Mouse (Mus musculus) embryonic facial prominence, embryonic 13.5 days (tissue): ENCODE data around the gene Tgfbr3. TPM values are rescaled to one million over a fixed set of nuclear protein-coding genes. Genes with fewer than 3 reads are reported as not detected.

ENCODE experiments used
- ATAC-seq: fragments of 200-750 bp; cut with Nextera tagmentation; 2 replicates; pipeline ENCODE4 v1.8.0; 2017; ENCODE audit warnings: low read depth; ENCODE audit not compliant: insufficient number of reproducible peaks, insufficient read depth, low FRiP score, low TSS enrichment
- H3K27ac ChIP-seq: fragments of 300-500 bp; sonication (generic); 2 replicates; pipeline ENCODE4 v1.5.1; 2015; ENCODE audit warnings: moderate library complexity, mild to moderate bottlenecking, inconsistent platforms
- H3K27me3 ChIP-seq: fragments of 300-500 bp; sonication (generic); 2 replicates; pipeline ENCODE4 v1.6.1; 2015; ENCODE audit warnings: mild to moderate bottlenecking, inconsistent platforms
- H3K36me3 ChIP-seq: fragments of 300-500 bp; sonication (generic); 2 replicates; pipeline ENCODE4 v1.6.1; 2015; ENCODE audit warnings: mild to moderate bottlenecking, inconsistent platforms
- H3K4me1 ChIP-seq: fragments of 300-500 bp; sonication (generic); 2 replicates; pipeline ENCODE4 v1.6.1; 2015; ENCODE audit warnings: inconsistent platforms
- H3K4me2 ChIP-seq: fragments of 300-500 bp; sonication (generic); 2 replicates; pipeline ENCODE4 v1.6.1; 2015; ENCODE audit warnings: moderate library complexity, mild to moderate bottlenecking, inconsistent platforms
- H3K4me3 ChIP-seq: fragments of 300-500 bp; sonication (generic); 2 replicates; pipeline ENCODE4 v1.5.1; 2015; ENCODE audit warnings: mild to moderate bottlenecking, inconsistent platforms
- H3K9ac ChIP-seq: fragments of 300-500 bp; sonication (generic); 2 replicates; pipeline ENCODE4 v1.6.1; 2015; ENCODE audit warnings: mild to moderate bottlenecking, inconsistent platforms
- H3K9me3 ChIP-seq: fragments of 300-500 bp; sonication (generic); 2 replicates; pipeline ENCODE4 v1.6.1; 2016; ENCODE audit warnings: inconsistent platforms
- WGBS: fragments of 180-500 bp; shearing (Covaris S2); methylation state at CpG from one replicate; pipeline ENCODE4 v1.1.7; 2015; ENCODE audit warnings: mixed read lengths; 5-methylcytosine and 5-hydroxymethylcytosine counted together
- polyA plus RNA-seq: library from polyadenylated mRNA; unstranded; fragments of >200 nt; fragmentation: Nextera tagmentation; extraction: Ambion mirVana; gene quantifications from 2 replicates; pipeline ENCODE4 v1.2.1, GENCODE M21; 2015

Gene Tgfbr3
- polyA plus RNA-seq, 1 experiment from 2014 or later = 35.9 TPM

DNA sequence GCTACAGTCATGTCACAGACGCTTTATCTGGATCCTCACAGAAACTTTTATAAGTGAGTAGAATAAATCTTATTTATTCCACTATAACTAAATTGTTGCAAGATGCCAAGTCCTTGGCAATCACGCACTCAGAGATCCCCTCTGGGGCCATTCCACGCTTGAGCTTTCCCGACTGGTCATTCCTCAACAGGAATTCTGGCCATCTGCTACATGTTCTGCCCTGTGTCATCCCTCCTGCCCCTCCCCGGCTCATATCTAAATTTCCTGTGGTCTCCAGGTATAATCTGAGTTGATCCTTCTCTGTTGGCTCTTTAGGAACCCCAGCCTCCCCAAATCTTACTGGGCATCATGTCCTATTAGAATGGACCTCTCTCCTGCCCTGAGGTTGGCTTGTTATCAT lies 68.5 kb downstream of the Tgfbr3 start:
- 52% methylated on average over 5 of the region's 5 CpGs for WGBS
- Histone ChIP-seq H3K4me3 (no peak overlapping the region), H3K9me3 (no peaks in the 10 kb centered on the region), H3K27ac (peak overlapping the region; percentile 14; the same call in 1 of the 2 replicates), H3K27me3 (no peaks in the 10 kb centered on the region), H3K4me2 (no peak overlapping the region), H3K4me1 (peaks cover 69% of the 10 kb centered on the region), H3K9ac (no peak overlapping the region), H3K36me3 (no peaks in the 10 kb centered on the region)
- ATAC-seq = no peak

DNA sequence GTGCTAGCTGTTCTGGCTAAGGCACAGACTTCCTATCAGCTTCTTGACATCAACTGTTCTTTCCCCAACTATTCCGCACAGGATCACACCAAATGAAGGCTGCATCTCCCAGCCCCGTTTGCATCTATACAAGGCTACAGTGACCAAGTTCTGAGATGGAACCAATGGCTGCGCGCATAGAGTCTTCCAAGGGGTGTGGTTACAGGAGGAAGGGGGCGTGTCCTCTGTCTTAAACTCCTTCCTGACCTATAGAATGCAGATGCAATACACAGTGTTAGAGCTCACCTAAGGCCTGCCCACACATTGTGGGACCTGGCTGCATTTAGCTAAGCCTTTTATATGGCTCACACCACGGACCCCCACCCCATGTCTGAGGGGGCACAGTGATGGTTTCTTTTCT lies 69.5 kb downstream of the Tgfbr3 start:
- no peak overlapping the region for H3K4me2 ChIP-seq
- H3K9me3 ChIP-seq = no peaks in the 10 kb centered on the region
- no peak overlapping the region for H3K27ac ChIP-seq
- H3K36me3 ChIP-seq = peaks cover under 1% of the 10 kb centered on the region; the same call in 1 of the 2 replicates
- 76% methylated on average over 6 of the region's 6 CpGs for WGBS
- no peaks in the 10 kb centered on the region for H3K27me3 ChIP-seq
- peaks cover 58% of the 10 kb centered on the region for H3K4me1 ChIP-seq
- no peak for ATAC-seq
- no peak overlapping the region for H3K4me3 ChIP-seq
- H3K9ac ChIP-seq = no peak overlapping the region

DNA sequence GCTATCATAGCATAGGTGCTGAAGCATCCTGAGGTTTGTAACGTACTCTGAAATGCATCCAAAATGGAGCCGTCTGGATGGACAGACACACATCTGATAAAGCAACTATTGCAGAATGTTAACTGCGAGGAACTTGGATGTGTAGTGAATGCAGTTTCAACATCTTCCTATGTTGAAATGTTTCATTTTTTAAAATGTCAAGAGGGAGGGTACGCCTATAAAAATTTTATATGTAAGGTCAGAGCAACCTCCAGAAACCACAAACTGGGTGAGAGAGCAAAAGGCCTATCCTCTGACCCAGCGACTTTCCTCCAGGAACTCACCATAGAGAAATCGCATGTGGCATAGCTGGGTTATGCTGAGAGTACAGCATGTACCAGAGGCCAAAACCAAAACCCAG lies 70.1 kb downstream of the Tgfbr3 start:
- no peak overlapping the region for H3K4me2 ChIP-seq
- no peak overlapping the region for H3K4me3 ChIP-seq
- H3K27ac ChIP-seq = no peak overlapping the region
- no peak overlapping the region for H3K9ac ChIP-seq
- 86% methylated on average over 6 of the region's 6 CpGs for WGBS
- peaks cover 6% of the 10 kb centered on the region for H3K36me3 ChIP-seq
- H3K27me3 ChIP-seq = no peaks in the 10 kb centered on the region
- no peaks in the 10 kb centered on the region for H3K9me3 ChIP-seq
- no peak for ATAC-seq
- H3K4me1 ChIP-seq = peaks cover 61% of the 10 kb centered on the region

DNA sequence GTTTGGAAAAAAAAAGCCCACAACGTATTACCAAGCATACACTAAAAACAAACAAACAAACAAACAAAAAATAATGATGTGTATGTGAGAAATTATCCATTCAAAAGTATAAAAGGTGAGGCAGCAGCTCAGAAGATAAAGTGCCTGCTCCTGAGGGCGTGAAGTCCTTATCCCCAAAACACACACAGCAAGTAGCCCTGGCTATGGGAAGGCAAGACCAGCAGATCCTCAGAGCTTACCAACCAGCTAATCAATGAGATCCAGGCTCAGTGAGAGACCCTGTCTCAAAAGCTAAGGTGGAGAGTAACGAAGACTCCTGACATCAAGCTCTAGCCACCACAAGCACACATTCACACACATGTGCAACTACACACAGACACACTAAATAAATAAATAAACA lies 70.8 kb downstream of the Tgfbr3 start:
- no peak for ATAC-seq
- 89% methylated on average over 3 of the region's 3 CpGs for WGBS
- Histone ChIP-seq H3K4me2 (no peak overlapping the region), H3K27ac (no peak overlapping the region), H3K36me3 (peaks cover 7% of the 10 kb centered on the region), H3K4me3 (no peak overlapping the region), H3K4me1 (peaks cover 62% of the 10 kb centered on the region), H3K9ac (no peak overlapping the region), H3K27me3 (no peaks in the 10 kb centered on the region), H3K9me3 (no peaks in the 10 kb centered on the region)

DNA sequence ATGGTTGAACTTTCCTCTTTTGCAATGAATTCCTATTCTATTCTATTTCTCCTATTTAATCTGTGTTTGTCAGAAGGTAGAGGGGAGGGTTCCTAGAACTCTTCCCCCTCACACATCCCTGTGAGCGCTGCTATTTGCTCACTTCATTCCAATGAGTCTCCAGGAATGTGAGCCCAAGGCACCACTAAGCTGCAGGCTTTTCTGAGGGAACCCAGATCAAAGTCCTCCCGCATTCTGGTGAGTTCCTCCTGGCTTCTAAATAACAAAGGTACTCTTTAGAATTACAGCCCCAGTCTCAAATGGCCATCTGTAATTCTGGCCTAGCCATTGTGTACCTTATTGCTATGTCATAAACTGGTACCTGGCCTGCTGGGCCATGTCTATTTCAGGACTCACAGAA lies 72.3 kb downstream of the Tgfbr3 start:
- H3K27ac ChIP-seq = no peak overlapping the region
- H3K9me3 ChIP-seq = no peaks in the 10 kb centered on the region
- peaks cover 7% of the 10 kb centered on the region for H3K36me3 ChIP-seq
- no peak overlapping the region for H3K4me2 ChIP-seq
- no peak for ATAC-seq
- 48% methylated on average over 2 of the region's 2 CpGs for WGBS
- peaks cover 55% of the 10 kb centered on the region for H3K4me1 ChIP-seq
- no peaks in the 10 kb centered on the region for H3K27me3 ChIP-seq
- H3K4me3 ChIP-seq = no peak overlapping the region
- H3K9ac ChIP-seq = no peak overlapping the region

GRCm38 (mm10) chr5:107213373-107214132 lies 75.9 kb downstream of the Tgfbr3 start:
- peak; percentile 48; the same call in 1 of the 2 replicates for ATAC-seq
- no peak overlapping the region for H3K9ac ChIP-seq
- H3K27ac ChIP-seq = peak overlapping the region; percentile 57
- H3K4me2 ChIP-seq = no peak overlapping the region
- WGBS = 41% methylated on average over 9 of the region's 9 CpGs
- peaks cover 20% of the 10 kb centered on the region for H3K36me3 ChIP-seq
- peaks cover 40% of the 10 kb centered on the region for H3K4me1 ChIP-seq
- no peaks in the 10 kb centered on the region for H3K9me3 ChIP-seq
- no peak overlapping the region for H3K4me3 ChIP-seq
- no peaks in the 10 kb centered on the region for H3K27me3 ChIP-seq

DNA sequence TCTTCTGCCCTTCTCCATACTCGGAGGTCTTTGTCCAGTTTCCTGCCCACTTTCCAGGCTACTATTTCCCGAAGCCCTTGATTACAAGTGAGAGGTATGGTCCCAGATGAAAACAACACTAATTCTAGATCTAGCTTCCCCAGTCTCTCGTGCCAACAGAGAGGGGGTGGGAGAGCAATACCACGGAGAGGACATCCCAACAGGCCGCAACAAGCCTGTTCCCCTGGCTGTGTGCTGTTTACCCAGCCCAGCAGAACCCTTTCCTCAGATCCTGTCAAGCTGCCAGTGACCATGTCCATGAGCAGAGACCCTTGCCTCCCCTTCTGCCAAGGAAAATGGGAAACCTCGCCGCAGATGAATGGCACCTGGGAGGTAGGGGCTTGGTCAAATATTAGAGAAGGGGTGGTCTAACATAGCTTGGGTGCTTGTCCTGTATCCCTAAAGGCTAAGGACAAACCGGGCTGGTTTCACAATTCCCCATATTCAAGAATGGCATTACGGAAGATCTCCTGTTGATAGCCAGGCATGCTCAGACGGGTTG lies 77.5 kb downstream of the Tgfbr3 start:
- Histone ChIP-seq H3K4me1 (peaks cover 44% of the 10 kb centered on the region), H3K4me3 (no peak overlapping the region), H3K4me2 (no peak overlapping the region), H3K27me3 (no peaks in the 10 kb centered on the region), H3K9me3 (no peaks in the 10 kb centered on the region), H3K27ac (peak overlapping the region; percentile 22; the same call in 1 of the 2 replicates), H3K36me3 (peaks cover 22% of the 10 kb centered on the region), H3K9ac (no peak overlapping the region)
- 77% methylated on average over 10 of the region's 10 CpGs for WGBS
- no peak for ATAC-seq

DNA sequence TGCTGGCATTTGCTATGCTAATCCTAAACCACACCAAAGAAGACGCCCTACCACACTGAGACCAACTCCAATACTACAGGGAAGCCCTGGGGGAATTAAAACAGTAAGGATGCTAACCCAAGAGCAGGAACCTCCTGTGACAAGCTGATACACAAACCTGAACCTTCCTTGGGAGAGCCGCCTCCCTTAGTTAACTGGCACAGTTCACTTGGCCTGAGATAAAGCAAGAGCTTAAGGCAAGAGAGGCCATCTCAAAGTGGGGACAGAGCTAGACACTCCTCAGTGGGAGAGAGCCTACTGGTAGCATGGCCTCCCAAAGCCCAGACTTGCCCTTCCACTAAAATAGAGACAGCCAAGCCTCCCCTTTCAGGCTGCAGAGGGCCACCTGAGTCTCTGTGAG lies 79.4 kb downstream of the Tgfbr3 start:
- 59% methylated on average over 2 of the region's 2 CpGs for WGBS

GRCm38 (mm10) chr5:107207911-107208310 lies 81.5 kb downstream of the Tgfbr3 start:
- Histone ChIP-seq H3K27ac (peak overlapping the region; percentile 28; the same call in 1 of the 2 replicates), H3K27me3 (no peaks in the 10 kb centered on the region), H3K4me1 (peaks cover 39% of the 10 kb centered on the region), H3K4me3 (no peak overlapping the region), H3K4me2 (no peak overlapping the region), H3K9me3 (no peaks in the 10 kb centered on the region), H3K9ac (no peak overlapping the region), H3K36me3 (peaks cover 21% of the 10 kb centered on the region; the same call in 1 of the 2 replicates)
- ATAC-seq = no peak
- WGBS = 54% methylated on average over 5 of the region's 5 CpGs

More for the DNA sequence above, 79.4 kb downstream of the Tgfbr3 start:
- Histone ChIP-seq H3K9ac (no peak overlapping the region), H3K27ac (no peak overlapping the region), H3K4me3 (no peak overlapping the region), H3K27me3 (no peaks in the 10 kb centered on the region), H3K4me2 (no peak overlapping the region), H3K9me3 (no peaks in the 10 kb centered on the region), H3K4me1 (peaks cover 44% of the 10 kb centered on the region), H3K36me3 (peaks cover 28% of the 10 kb centered on the region)
- no peak for ATAC-seq

GRCm38 (mm10) chr5:107204306-107204705 lies 85.1 kb downstream of the Tgfbr3 start:
- no peak overlapping the region for H3K4me2 ChIP-seq
- H3K9ac ChIP-seq = no peak overlapping the region
- H3K27ac ChIP-seq = no peak overlapping the region
- H3K4me3 ChIP-seq = no peak overlapping the region
- H3K36me3 ChIP-seq = peaks cover 8% of the 10 kb centered on the region; the same call in 1 of the 2 replicates
- ATAC-seq = no peak
- no peaks in the 10 kb centered on the region for H3K27me3 ChIP-seq
- H3K9me3 ChIP-seq = no peaks in the 10 kb centered on the region
- peaks cover 64% of the 10 kb centered on the region for H3K4me1 ChIP-seq

- Histone ChIP-seq H3K27ac (peak overlapping the region; percentile 62), H3K4me3 (no peak overlapping the region), H3K27me3 (no peaks in the 10 kb centered on the region), H3K4me2 (no peak overlapping the region), H3K36me3 (peaks cover 8% of the 10 kb centered on the region; the same call in 1 of the 2 replicates), H3K9me3 (no peaks in the 10 kb centered on the region), H3K4me1 (peaks cover 65% of the 10 kb centered on the region), H3K9ac (no peak overlapping the region; the same call in 1 of the 2 replicates)
- ATAC-seq = no peak
- WGBS = 28% methylated on average over 8 of the region's 8 CpGs
Observed at GRCm38 (mm10) chr5:107202801-107203559, 86.4 kb downstream of the Tgfbr3 start.
